Mouse (Mus musculus): Measurements from ENCODE around the gene Klk1. TPM values are rescaled to one million over a fixed set of nuclear protein-coding genes. Genes with fewer than 3 reads are reported as not detected.

Klk1 gene
- polyA plus RNA-seq, 1 experiment from 2014 or later = not detected

- Histone ChIP-seq H3K27ac (ENCODE audit: low read depth, low read length) (no peak overlapping the region), H3K4me2 (peak overlapping the region; percentile 49), H3K4me1 (replicated peaks; ENCODE audit: control insufficient read depth, insufficient read depth, low read length) (peaks cover 4% of the 10 kb centered on the region), H3K4me3 (ENCODE audit: low read depth, low read length) (no peak overlapping the region), H3K36me3 (ENCODE audit: control insufficient read depth, insufficient read depth, low read length) (no peaks in the 10 kb centered on the region), H3K9me3 (ENCODE audit: control insufficient read depth, low read length) (no peaks in the 10 kb centered on the region), H3K9ac (ENCODE audit: low read depth, low read length) (no peak overlapping the region), H3K27me3 (replicated peaks; ENCODE audit: control insufficient read depth, insufficient read depth, low read length) (peaks cover 20% of the 10 kb centered on the region)
- 4% methylated on average over 34 of the region's 34 CpGs for WGBS
- DNase-seq (ENCODE audit: low spot score) (peak; percentile 85), ATAC-seq (replicated peaks; ENCODE audit: low FRiP score) (no peak; the same call in 1 of the 2 replicates)
Measured at GRCm38 (mm10) chr7:44262791-44263643, 37.9 kb downstream of the Klk1 start.

DNA sequence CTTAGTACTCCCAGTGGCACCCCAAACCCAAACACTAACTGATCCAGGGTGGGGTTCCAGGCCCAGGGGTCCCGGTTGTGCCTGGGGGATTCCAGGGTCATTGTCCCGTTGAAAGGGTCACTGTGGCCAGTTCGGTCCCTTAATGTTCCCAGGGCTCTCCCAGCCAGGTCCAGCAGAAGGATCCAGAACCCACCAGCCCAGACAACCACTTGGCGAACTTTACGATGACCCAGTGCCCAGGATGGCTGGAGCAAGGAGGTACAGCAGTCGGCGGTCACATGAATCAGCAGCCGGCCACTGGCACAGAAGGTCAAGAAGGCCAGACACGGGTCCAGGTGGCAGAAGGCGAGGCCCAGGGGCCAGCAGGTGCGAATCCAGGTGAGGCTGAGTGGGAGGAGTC is 43.0 kb downstream of the Klk1 start:
- Histone ChIP-seq H3K4me2 (no peak overlapping the region), H3K9ac (ENCODE audit: low read depth, low read length) (no peak overlapping the region), H3K27me3 (replicated peaks; ENCODE audit: control insufficient read depth, insufficient read depth, low read length) (peaks cover 19% of the 10 kb centered on the region), H3K36me3 (ENCODE audit: control insufficient read depth, insufficient read depth, low read length) (no peaks in the 10 kb centered on the region), H3K27ac (ENCODE audit: low read depth, low read length) (no peak overlapping the region), H3K9me3 (ENCODE audit: control insufficient read depth, low read length) (no peaks in the 10 kb centered on the region), H3K4me1 (replicated peaks; ENCODE audit: control insufficient read depth, insufficient read depth, low read length) (peaks cover 2% of the 10 kb centered on the region), H3K4me3 (ENCODE audit: low read depth, low read length) (no peak overlapping the region)
- ATAC-seq (replicated peaks; ENCODE audit: low FRiP score) (no peak), DNase-seq (ENCODE audit: low spot score) (no peak)
- 75% methylated on average over 11 of the region's 11 CpGs for WGBS

DNA sequence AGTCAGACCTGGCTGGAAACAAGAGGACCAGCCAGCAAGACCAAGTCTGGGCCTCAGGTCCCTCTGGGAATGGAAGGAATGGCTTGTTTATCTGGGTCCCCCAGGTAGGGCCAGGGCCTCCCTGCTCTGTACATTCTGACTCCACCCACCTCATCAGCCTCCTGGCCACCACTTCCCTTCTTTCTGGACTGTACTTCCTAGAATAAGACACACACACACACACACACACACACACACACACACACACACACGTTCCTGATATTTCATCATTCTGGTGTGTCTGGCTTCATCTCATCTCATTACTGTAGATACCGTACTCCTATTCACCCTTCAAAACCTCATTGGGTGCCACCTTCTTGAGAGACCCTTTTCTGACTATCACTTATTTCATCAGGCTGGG is 44.2 kb downstream of the Klk1 start:
- Histone ChIP-seq H3K4me3 (ENCODE audit: low read depth, low read length) (no peak overlapping the region), H3K9me3 (ENCODE audit: control insufficient read depth, low read length) (no peaks in the 10 kb centered on the region), H3K36me3 (ENCODE audit: control insufficient read depth, insufficient read depth, low read length) (no peaks in the 10 kb centered on the region), H3K27me3 (replicated peaks; ENCODE audit: control insufficient read depth, insufficient read depth, low read length) (peaks cover 17% of the 10 kb centered on the region), H3K9ac (ENCODE audit: low read depth, low read length) (no peak overlapping the region), H3K27ac (ENCODE audit: low read depth, low read length) (no peak overlapping the region), H3K4me2 (no peak overlapping the region), H3K4me1 (replicated peaks; ENCODE audit: control insufficient read depth, insufficient read depth, low read length) (no peaks in the 10 kb centered on the region)
- WGBS = 72% methylated on average over 2 of the region's 2 CpGs
- ATAC-seq (replicated peaks; ENCODE audit: low FRiP score) (no peak), DNase-seq (ENCODE audit: low spot score) (no peak)

GRCm38 (mm10) chr7:44271309-44271708 is 46.1 kb downstream of the Klk1 start:
- Histone ChIP-seq H3K36me3 (ENCODE audit: control insufficient read depth, insufficient read depth, low read length) (no peaks in the 10 kb centered on the region), H3K4me1 (replicated peaks; ENCODE audit: control insufficient read depth, insufficient read depth, low read length) (no peaks in the 10 kb centered on the region), H3K9me3 (ENCODE audit: control insufficient read depth, low read length) (no peaks in the 10 kb centered on the region), H3K9ac (ENCODE audit: low read depth, low read length) (no peak overlapping the region), H3K4me2 (no peak overlapping the region), H3K27ac (ENCODE audit: low read depth, low read length) (no peak overlapping the region), H3K27me3 (replicated peaks; ENCODE audit: control insufficient read depth, insufficient read depth, low read length) (peaks cover 19% of the 10 kb centered on the region), H3K4me3 (ENCODE audit: low read depth, low read length) (no peak overlapping the region)
- ATAC-seq (replicated peaks; ENCODE audit: low FRiP score) (no peak), DNase-seq (ENCODE audit: low spot score) (no peak)
- 68% methylated on average over 2 of the region's 2 CpGs for WGBS

DNA sequence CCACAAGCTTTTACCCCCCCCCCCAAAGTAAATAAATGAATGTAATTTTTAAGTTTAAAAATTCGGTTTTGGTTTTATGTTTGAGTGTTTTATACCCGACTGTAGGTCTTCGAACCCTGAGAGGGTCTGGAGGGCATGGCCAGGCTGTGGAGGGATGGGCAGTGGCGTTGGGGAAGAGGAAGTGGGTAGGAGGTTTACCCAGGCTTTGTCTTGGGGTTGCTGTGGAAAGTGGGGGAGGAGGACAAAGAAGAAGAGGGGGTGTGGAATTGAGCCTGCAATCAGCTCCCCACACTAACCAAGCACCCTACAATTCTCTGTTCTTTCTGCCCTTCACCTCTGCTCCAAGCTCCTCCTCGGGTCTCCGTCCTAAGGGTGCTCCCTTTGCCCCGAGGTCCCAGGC is 47.4 kb downstream of the Klk1 start:
- H3K9ac ChIP-seq (ENCODE audit: low read depth, low read length) = no peak overlapping the region
- no peaks in the 10 kb centered on the region for H3K9me3 ChIP-seq (ENCODE audit: control insufficient read depth, low read length)
- H3K4me3 ChIP-seq (ENCODE audit: low read depth, low read length) = no peak overlapping the region
- DNase-seq (ENCODE audit: low spot score) (no peak), ATAC-seq (replicated peaks; ENCODE audit: low FRiP score) (no peak)
- H3K36me3 ChIP-seq (ENCODE audit: control insufficient read depth, insufficient read depth, low read length) = no peaks in the 10 kb centered on the region
- WGBS = 77% methylated on average over 7 of the region's 7 CpGs
- no peak overlapping the region for H3K4me2 ChIP-seq
- H3K27ac ChIP-seq (ENCODE audit: low read depth, low read length) = no peak overlapping the region
- no peaks in the 10 kb centered on the region for H3K4me1 ChIP-seq (replicated peaks; ENCODE audit: control insufficient read depth, insufficient read depth, low read length)
- H3K27me3 ChIP-seq (replicated peaks; ENCODE audit: control insufficient read depth, insufficient read depth, low read length) = peaks cover 19% of the 10 kb centered on the region

- Histone ChIP-seq H3K9me3 (ENCODE audit: control insufficient read depth, low read length) (0 out of 2 replicates have a peak, but pooled peaks cover 4% of the 10 kb centered on the region), H3K4me1 (replicated peaks; ENCODE audit: control insufficient read depth, insufficient read depth, low read length) (no peaks in the 10 kb centered on the region), H3K4me3 (ENCODE audit: low read depth, low read length) (no peak overlapping the region), H3K4me2 (no peak overlapping the region), H3K36me3 (ENCODE audit: control insufficient read depth, insufficient read depth, low read length) (no peaks in the 10 kb centered on the region), H3K9ac (ENCODE audit: low read depth, low read length) (no peak overlapping the region), H3K27ac (ENCODE audit: low read depth, low read length) (no peak overlapping the region), H3K27me3 (replicated peaks; ENCODE audit: control insufficient read depth, insufficient read depth, low read length) (peaks cover 13% of the 10 kb centered on the region)
- WGBS = 65% methylated on average over 7 of the region's 7 CpGs
- DNase-seq (ENCODE audit: low spot score) (no peak), ATAC-seq (replicated peaks; ENCODE audit: low FRiP score) (no peak)
Measured at GRCm38 (mm10) chr7:44273446-44273845, 48.3 kb downstream of the Klk1 start.

DNA sequence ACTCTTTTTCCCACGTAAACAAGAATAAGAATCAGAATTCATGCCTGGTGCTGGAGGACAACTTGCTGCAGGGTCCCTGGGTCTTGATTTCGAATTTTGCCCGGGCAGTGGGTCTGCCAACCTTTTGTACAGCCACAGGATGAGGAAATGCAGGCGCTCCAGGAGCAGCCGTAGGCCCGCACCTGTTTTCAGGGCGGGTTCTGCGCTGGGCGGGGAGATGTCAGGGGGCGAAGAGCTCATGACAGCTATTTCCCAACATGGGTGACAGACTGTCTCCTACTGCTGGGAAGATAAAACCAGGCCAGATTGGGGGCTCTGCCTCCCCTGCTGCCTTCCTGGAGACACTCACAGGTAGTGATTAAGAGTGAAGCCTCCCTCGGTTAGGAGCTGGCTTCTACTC is 48.9 kb downstream of the Klk1 start:
- H3K27me3 ChIP-seq (replicated peaks; ENCODE audit: control insufficient read depth, insufficient read depth, low read length) = peaks cover 12% of the 10 kb centered on the region
- no peak overlapping the region for H3K9ac ChIP-seq (ENCODE audit: low read depth, low read length)
- H3K4me2 ChIP-seq = no peak overlapping the region
- 0 out of 2 replicates have a peak, but pooled peaks cover 4% of the 10 kb centered on the region for H3K9me3 ChIP-seq (ENCODE audit: control insufficient read depth, low read length)
- DNase-seq (ENCODE audit: low spot score) = no peak
- WGBS = 37% methylated on average over 11 of the region's 11 CpGs
- H3K4me3 ChIP-seq (ENCODE audit: low read depth, low read length) = no peak overlapping the region
- H3K27ac ChIP-seq (ENCODE audit: low read depth, low read length) = no peak overlapping the region
- no peak for ATAC-seq (replicated peaks; ENCODE audit: low FRiP score)
- no peaks in the 10 kb centered on the region for H3K4me1 ChIP-seq (replicated peaks; ENCODE audit: control insufficient read depth, insufficient read depth, low read length)
- no peaks in the 10 kb centered on the region for H3K36me3 ChIP-seq (ENCODE audit: control insufficient read depth, insufficient read depth, low read length)

DNA sequence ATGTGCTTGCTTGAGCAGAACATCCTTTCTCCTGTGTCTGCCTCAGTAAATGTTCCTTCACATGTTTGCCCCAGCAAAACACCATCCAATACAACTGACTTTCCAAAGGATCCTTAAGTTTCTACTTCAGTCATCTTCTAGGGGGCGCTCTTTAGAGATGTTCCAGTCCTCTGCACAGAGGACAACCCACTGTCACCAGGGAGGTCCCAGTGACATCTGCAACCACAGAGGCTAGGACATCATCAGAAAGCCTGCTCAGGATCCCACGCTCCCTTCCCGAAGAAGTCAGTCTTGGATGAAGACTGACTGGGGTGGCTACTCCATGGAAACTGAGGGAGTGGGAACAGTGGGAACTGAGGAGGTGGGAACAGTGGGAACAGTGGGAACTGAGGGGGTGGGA is 50.4 kb downstream of the Klk1 start:
- ATAC-seq (replicated peaks; ENCODE audit: low FRiP score) (no peak), DNase-seq (ENCODE audit: low spot score) (no peak)
- H3K4me3 ChIP-seq (ENCODE audit: low read depth, low read length) = no peak overlapping the region
- no peak overlapping the region for H3K4me2 ChIP-seq
- WGBS = 65% methylated on average over 3 of the region's 3 CpGs
- H3K36me3 ChIP-seq (ENCODE audit: control insufficient read depth, insufficient read depth, low read length) = no peaks in the 10 kb centered on the region
- H3K9me3 ChIP-seq (ENCODE audit: control insufficient read depth, low read length) = 0 out of 2 replicates have a peak, but pooled peaks cover 4% of the 10 kb centered on the region
- no peaks in the 10 kb centered on the region for H3K4me1 ChIP-seq (replicated peaks; ENCODE audit: control insufficient read depth, insufficient read depth, low read length)
- peaks cover 12% of the 10 kb centered on the region for H3K27me3 ChIP-seq (replicated peaks; ENCODE audit: control insufficient read depth, insufficient read depth, low read length)
- H3K27ac ChIP-seq (ENCODE audit: low read depth, low read length) = no peak overlapping the region
- H3K9ac ChIP-seq (ENCODE audit: low read depth, low read length) = no peak overlapping the region

Measured in liver, embryonic 11.5 days (tissue).